Mouse (Mus musculus) liver, postnatal 0 days (tissue): ENCODE data around the gene Dpep1.

ENCODE experiments used
- CTCF ChIP-seq: sonication (generic); IDR thresholded peaks from 2 replicates; pipeline ENCODE4 v1.5.1; 2016; ENCODE audit warnings: antibody characterized with exemption, low read depth
- EP300 ChIP-seq: IDR thresholded peaks from 2 replicates; pipeline ENCODE4 v1.6.1; 2016; ENCODE audit warnings: antibody characterized with exemption, low read depth, mild to moderate bottlenecking

DNA sequence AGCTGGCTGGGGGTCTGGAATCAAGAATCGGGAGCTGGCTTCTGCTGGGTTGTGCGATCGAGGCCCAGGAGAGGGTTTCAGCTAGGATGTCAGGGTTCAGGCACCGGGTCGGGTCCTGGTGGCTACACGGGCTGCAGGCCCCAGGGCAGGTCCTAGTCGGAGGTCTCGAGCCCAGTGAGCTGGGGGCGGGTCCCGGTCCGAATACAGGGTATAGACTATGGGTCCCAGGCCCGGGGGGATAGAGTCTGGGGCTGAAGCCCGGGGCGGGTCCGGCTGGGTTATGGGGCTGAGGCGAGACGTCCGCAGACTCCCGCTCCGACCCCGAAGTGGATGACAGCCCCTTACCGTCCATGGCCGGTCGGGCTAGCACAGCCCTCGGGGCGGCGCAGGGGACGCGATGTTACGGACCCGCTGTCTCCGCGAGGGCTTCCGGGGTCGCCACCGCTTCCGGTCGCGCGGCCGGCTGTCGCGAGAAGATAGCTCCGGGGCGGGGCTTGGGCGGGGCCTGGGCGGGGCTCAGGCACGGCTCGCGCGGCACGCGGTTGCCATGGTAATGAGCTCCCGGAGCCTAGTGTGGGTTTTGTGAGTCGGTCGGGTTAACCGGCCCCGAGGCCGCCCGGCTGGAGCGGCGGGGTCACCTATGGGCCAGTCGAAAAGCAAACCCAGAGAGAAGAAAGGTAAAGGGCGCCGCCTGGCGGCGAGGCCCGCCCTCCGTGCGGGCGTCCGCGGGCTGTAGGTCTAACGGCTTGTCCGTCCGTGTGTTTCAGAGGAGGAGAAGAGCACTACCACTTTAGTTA lies 26.5 kb downstream of the Dpep1 start, which contains the start of the genes Chmp1a and Spata33:
- TF ChIP-seq CTCF (peak; percentile 73), EP300 (peak; percentile 42; the same call in 1 of the 2 replicates)
